Mouse (Mus musculus) urinary bladder, postnatal 36 days (tissue): Measurements from ENCODE around the gene Robo2.

Experiments used
- DNase-seq, 2 experiments: peaks; one replicate each; pipeline ENCODE4 v3.0.0; 2022; ENCODE audit warnings: low spot score in 2 of 2, mixed read lengths in 1 of 2

Gene Robo2

DNA sequence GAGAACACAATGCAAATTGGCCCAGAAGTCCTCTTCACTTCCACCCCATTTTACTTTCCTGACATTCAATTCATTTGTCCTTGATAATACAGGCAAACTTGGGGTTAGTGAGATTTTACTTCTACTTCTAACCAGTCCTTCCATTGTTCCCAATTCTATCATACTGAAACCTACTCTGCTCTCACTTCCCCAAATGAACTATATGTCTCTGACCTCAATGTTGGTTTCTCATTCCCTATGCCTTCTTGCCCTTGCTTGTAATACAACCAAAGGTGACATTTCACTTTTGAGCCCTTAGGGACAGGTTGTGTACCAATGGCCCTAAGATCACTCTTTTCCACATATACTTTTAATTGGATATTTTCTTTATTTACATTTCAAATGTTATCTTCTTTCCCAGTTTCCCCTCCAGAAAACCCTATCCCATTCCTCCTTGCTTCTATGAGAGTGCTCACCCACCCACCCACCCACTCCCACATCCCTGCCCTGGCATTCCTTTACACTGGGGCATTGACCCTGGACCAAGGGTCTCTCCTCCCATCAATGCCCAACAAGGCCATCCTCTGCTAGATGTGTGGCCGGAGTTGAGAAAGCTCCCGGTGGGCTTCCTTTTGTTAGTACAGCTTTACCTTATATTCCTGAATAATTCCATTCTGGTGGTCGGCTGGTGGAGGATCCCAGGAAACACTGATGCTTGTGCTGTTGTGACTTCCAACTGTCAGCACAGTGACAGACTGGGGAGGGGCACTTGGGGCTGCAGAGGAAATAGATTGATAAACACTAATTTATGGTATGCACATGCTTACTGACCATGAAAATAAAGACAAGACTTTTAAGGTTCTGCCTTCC is 453.7 kb downstream of the Robo2 start:
- DNase-seq: no peak

DNA sequence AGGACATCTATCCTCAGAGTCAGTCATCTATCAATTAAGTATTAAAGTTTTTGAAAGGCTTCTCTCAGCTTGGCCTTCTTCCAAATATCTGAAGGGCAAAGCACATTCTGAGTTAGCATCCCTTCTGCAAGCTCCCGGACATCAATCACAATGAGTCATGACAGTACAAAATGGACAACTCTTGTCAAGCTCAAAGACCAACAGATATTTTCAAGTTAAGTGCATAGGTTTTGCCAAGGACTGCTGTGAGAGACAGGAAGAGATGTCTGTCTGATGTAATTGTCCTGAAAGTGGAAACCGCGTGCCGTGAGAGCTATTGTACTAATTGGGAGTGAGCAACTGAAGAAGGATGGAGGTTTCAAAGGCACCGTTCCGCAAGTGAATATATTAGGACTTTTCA is 465.5 kb downstream of the Robo2 start:
- no peak for DNase-seq

DNA sequence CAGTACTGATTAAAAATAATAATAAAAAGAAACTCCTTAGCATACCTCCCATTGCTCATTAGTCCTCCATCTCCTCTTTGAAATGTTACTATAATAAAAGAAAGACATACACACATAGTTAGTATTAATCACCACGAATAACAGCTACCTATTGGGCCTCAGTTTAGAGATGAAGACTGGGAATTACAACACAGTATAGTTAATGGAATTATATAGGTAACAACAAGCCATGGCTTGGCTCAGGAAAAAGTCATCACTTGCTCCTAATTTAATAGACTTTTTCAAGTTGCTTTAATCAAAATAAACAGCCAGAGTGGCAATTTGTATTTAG is 471.4 kb downstream of the Robo2 start:
- no peak for DNase-seq

- DNase-seq: no peak
These were observed 472.0 kb downstream of the Robo2 start for GRCm38 (mm10) chr16:73939423-73940210.

DNA sequence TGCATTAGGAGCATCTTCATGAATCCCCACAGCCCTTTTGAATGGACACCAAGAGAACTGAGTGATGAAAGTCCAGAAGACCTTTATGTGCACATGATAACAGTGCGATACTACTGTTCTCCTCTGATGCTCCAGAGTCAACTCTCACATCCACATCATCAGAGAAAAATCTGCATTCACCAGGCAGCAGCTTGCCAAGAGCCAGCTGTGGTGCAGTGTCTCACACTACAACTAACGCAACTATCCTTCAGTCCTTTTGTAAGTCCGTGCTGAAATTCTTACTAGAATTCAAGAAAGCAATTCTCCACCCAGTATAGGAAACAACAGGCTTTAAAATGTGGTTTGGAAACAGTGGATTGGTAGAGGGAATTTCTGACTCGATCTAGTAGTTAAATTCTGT is 481.3 kb downstream of the Robo2 start:
- no peak for DNase-seq

DNA sequence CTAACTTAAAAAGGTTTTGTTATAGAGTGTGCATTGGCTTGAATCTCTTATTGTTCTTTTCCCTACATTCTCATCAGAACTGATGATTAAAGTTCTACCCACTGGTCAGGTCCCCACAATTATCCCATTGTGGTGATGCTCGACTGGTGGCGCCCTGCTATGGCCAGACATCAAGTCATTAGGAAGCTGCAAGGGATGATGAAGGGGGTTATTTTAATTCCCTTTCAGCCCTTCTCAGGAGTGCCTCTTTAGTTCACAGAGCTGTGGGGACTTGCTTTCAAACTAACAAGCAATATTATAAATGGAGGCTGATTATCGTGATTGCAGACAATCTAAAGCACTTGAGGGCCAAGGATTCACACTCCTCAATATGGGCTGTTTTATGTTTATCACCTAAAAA is 484.1 kb downstream of the Robo2 start:
- no peak for DNase-seq

- no peak for DNase-seq
These were observed 496.2 kb downstream of the Robo2 start for GRCm38 (mm10) chr16:73915425-73915824.

- no peak for DNase-seq
These were observed 496.7 kb downstream of the Robo2 start for GRCm38 (mm10) chr16:73914936-73915335.

- no peak for DNase-seq
These were observed 503.1 kb downstream of the Robo2 start for GRCm38 (mm10) chr16:73908504-73908903.

DNA sequence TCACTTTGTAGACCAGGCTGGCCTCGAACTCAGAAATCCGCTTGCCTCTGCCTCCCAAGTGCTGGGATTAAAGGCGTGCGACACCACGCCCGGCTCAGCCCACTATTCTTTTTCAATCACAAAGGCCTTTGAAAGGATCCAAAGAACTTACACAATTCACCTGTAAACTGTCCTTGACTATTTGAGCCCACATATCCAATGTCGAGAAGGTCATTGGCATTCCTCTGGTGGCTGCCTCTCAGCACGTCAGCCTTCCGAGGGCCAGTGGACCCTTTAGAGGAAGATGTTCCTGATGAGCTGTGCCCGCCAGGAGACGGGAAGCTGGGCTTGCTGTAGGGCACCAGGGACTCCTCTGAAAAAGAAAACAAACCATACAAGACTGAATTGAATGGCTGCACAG is 514.8 kb downstream of the Robo2 start:
- DNase-seq: no peak

- no peak for DNase-seq
These were observed 529.7 kb downstream of the Robo2 start for GRCm38 (mm10) chr16:73881911-73882310.

- DNase-seq: no peak
These were observed 533.7 kb downstream of the Robo2 start for GRCm38 (mm10) chr16:73877973-73878372.

- no peak for DNase-seq
These were observed 536.6 kb downstream of the Robo2 start for GRCm38 (mm10) chr16:73874991-73875390.

GRCm38 (mm10) chr16:73873828-73874558 is 537.6 kb downstream of the Robo2 start:
- no peak for DNase-seq

- DNase-seq: no peak
These were observed 541.3 kb downstream of the Robo2 start for GRCm38 (mm10) chr16:73870296-73870695.

DNA sequence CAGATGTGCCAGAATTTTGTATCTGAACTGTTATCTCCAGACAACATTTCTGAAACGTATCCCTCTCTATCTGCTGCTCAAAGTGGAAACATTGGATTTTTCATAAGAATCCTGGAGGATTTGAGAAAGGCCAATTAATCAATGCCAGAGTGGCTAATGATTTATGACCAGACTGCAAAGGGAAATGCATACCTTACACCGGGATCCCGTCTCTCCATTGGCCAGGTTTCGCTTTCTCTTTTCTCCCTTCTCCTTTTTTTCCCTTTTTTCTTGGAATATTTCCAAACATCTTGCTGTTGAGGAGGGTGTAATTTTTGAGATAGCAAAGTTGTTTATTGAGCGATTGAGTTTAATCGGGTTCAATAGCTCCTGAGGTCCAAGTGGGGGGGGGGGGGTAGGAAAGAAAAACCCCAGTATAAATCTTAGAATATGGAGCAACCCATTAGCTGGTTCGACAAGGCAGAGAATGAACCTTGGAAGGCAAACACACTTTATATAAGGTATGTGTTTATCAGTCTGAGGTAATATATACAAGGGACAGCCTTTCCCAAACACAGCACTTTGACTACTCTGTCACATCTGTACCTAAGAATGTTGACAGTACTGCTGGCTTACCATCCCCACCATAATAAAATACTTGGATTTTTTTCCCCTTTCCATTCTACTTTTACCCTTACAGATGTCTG is 542.0 kb downstream of the Robo2 start:
- DNase-seq: no peak

DNA sequence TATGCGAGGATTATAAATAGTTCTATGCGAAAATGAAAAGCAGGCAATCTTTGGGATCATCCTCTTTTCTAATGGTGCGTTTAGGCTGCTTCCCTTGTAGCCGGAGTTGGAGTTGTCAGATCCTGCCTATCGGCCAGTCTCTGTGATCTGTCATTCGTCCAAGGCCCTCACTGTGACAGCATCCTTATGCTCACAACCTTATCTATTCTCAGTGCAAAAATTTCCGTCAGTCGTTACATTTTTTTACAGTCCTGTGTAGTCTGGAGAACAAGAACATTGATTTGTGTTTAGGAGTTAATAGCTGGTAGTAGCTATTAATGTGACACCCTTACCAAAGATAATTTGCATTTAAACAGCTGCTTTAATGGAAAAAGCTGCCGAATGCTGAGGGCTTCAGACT is 547.0 kb downstream of the Robo2 start:
- DNase-seq: no peak

GRCm38 (mm10) chr16:73863748-73864147 is 547.9 kb downstream of the Robo2 start:
- no peak for DNase-seq

GRCm38 (mm10) chr16:73858717-73859116 is 552.9 kb downstream of the Robo2 start:
- DNase-seq: no peak

GRCm38 (mm10) chr16:73855821-73856220 is 555.8 kb downstream of the Robo2 start:
- no peak for DNase-seq
